Mouse (Mus musculus): Measurements from ENCODE around the gene 3110082I17Rik.
A peak's percentile ranks its signal among the peaks of the same experiment; 100 is the strongest.

The 3110082I17Rik gene

DNA sequence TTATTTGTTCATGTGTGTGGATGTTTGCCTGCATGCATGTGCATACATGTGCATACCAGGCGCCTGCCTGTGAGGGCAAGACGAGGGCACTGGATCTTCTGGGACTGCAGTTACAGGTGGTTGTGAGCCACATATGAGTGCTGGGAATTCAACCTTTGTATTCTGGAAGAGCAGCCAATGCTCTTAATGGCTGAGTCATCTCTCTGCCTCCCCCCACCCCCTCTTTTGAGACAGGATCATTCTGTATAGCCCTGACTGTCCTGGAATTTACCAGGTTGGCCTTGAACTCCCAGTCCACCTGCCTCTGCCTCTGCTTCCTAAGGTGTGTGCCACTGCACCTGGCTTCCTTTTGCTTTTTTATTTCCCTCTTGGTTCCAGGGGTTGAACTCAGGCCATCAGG is 85.5 kb downstream of the 3110082I17Rik start:
- DNase-seq: no peak

DNA sequence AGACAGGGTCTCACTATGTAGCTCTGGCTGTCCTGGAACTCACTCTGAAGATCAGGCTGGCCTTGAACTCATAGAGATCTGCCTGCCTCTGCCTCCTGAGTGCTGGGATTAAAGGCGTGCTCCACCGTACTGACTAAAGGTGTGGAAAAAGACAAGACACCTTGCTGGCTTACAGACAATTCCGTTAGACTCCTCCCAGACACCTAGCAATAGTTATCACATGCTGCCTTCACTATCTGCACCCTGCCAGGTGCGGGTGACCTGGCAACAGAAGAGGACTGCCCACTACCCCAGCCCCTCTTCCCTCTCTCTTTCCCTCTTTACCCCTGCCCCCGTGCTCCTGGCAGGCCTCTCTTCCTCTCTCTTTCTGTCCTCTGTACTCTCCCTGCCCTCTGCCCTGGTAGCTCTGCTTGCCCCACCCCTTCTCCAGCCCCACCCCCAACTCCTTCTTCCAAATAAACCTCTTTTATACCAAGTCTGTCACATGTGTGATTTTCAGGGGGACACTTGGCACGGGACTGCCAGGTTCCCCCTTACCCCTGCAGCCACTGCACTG is 86.4 kb downstream of the 3110082I17Rik start:
- no peak for DNase-seq

DNA sequence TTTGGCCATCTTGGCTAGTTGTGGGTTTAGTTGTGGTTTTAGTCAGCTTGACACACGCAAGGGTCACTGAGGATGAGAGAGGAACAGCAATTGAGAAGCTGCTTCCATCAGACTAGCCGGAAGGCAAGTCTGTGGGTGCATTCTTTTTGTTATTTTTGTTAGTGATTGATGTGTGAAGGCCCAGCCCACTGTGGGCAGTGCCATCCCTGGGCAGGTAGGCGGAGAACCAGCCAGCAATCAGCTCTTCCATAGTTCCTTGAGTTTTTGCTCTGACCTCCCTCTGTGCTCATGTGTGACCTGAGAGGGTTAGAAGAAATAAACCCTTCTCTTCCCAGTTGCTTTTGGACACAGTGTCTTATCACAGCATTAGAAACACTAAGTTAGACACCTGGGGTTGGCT is 87.2 kb downstream of the 3110082I17Rik start:
- DNase-seq: no peak

DNA sequence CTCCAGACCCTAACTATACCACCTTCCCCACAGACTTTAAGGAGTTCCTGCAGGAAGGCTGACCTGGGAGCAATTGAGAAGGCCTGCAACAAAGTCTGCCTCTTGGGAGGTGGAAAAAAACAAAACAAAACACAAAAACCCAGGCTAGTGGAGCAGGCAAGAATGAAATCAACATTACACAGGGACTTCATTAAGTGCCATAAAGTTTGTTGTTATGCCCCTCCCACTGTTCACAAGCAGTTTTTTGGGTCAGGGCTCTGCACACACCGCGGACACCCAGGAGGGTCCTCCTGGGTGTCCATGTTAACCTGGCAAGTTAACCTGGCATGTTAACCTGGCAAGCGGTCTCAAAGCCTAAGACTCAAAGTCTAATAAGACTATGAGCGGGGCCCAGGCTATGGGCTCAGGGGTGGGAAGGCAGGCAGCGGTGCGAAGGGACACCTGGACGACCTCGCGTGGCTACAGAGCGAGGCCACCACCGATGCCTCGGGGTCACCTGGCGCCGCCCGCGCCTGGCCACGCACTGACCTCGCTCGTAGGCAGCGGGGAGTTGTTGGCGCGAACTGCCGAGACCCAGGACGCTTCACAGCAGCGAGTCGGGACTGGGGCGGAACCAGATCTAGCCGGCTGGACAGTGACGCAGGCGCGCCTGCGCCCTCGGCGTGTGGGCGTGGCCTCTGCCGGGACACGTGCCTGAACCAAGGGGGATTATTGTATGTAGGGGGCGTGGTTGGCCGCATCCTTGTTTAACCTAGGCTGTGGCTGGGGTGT is 88.5 kb downstream of the 3110082I17Rik start:
- DNase-seq: peak; percentile 96 to 97

DNA sequence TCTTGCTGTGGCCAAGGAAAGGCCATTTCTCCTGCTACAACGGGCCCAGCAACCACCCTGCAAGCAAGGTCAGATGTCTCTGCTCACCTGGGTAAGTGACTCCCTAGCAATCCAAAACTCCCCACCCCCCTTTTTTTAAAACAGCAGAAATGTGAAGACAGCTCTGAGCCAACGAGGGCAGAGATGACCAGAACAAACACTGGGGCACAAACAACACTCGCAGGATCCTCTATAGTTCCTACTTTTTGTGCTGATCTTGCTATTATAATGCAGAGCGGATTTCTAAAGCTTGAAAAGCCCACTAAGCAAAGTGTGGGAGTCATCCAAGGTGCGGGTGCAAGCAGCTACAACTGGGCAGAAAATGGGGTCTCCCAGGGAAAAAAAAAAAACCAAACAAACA is 89.2 kb downstream of the 3110082I17Rik start:
- no peak for DNase-seq

DNA sequence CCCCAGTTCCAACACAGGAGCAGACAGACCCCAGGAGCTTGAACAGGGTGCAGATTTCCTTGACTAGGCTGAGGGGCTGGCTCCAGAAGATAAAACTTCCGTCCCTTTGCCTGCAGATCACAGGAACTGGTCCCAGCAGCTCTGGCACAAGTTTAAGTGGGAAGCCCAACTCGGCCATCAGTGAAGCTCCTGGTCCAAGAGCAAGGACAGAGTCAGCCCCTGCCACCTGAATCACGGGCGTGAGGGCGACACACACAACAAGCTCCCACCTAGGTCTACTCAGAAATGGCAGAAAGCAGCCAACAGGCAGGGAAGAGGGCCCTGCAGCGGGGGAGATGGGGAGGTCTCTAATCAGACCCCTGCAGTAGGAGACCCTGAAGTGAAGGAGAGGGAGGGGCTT is 90.0 kb downstream of the 3110082I17Rik start:
- no peak for DNase-seq

DNA sequence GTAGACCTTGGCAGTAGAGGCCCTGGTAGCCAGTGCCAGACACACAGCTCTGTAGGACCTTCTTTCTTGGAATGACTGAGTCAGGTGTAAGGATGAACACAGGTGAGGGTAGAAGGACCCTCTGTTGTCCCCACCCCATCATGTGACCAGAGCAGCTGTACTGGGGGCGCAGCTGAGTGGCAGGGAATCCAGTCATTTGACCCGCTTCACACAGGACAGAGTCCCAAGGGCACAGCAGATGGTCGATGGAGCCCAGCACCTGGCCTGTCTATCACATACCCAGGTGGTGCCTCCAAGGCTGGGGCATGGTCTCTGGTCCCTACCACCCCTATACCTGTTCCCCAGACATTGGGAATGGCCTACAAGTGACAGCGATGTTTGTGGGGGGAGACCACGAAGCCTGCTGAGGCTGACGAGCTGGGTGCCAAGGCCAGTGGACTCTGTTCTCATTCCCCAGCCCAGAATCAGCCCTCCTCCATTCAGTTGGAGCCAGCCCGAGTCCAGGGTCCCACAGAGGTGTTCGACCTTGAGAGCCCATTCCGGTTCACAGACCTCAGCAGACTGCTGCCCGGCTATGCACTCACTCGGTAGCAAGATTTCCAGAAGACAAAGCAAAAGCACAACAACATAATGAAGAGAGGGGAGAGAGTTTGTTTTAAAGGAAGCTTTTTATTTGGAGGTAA is 91.5 kb downstream of the 3110082I17Rik start:
- peak in 1 of 2 experiments; percentile 71 for DNase-seq

DNA sequence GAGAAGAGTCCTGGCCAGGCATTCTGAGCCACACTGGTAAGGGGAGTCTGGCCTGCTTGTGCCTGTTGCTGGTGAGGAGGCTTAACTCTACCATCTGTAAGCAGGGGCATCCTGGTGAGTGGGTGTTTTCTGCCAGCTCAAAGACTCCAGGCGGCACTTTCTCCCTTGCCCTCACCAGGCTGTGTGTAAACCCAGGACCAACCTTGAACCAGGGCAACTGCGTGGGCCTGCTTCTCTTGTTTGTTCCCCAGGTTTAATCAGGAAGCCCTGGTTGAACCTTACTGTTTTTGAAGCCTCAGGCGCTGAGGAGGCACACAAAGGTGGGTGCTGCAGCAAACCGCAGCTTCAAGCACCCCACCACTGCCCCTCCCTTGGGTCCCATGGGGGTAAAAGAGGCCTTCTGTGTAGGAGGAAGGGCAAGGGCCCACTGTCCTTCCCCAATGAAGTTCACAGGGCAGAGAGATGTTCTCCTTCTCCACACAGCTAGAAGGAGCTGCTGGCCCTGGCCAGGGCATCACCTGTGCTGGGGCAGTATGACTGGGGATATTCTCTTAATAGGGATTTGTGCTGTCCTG is 92.4 kb downstream of the 3110082I17Rik start:
- no peak for DNase-seq

DNA sequence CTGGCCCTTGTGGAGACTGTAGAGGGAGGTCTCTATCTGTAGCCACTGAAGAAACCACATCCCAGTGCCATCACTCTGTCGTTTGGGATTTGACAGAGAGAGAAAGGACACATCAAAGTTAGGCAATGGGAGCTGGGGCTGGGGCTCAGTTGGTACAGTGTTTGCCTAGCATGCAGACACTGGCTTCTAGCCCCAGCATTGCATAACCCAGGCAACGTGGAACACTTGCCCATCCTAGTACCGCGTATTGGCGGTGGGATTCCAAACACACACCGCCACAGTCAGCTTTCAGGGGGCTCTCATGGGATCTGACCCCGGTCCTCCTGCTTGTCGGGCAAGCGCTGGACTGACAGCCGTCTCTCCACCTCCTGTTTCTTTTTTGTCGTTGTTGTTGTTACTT is 93.8 kb downstream of the 3110082I17Rik start:
- no peak for DNase-seq

DNA sequence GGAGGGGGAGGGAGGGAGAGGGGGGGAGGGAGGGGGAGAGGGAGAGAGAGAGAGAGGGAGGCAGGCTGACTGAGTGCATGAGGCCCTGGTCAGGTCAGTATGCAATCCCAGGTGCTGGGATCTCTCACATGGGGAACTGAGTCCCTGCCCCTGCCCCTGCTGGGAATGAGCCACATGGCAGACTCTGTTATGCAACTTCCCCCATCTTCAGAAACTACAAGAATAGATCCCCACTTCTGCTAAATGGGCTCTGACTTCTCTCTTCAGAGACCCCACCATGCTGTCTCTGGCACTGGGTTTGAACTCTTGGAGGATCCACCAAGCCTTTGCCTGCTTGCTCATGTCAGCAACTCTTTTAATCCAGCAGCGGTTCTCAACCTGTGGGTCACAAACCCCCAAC is 94.5 kb downstream of the 3110082I17Rik start:
- no peak for DNase-seq

DNA sequence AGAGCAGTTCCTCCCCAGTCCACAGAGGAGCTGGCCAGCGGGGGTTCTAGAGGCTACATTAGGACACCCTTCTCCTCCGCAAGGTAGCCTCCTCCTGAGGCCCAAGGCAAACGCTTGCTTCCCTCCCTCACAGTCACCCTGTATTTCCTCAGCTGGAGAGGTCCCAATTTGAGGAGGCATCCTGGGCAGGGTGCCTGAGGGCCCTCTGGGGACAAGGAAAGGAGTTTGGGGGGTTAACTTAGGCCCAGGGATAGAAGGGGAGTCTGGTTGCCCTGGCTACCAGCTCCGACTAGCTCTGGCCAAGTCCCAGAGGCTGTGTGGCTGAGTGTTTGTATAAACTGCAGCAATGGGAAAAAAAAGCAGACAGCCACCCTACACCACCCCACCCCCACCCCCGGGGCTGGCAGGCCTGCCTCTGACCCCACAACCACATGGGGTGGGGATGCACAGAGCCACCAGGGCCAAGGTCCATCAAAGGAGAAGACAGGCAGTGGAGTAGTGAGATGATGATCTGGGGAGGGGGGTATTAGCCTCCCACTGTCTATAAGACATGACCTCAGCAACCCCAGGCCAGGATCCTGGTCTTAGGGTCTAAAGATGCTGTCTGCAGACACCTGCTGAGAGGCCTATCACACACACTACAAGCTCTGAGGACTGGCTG is 95.3 kb downstream of the 3110082I17Rik start:
- peak in 1 of 2 experiments; percentile 61 for DNase-seq

DNA sequence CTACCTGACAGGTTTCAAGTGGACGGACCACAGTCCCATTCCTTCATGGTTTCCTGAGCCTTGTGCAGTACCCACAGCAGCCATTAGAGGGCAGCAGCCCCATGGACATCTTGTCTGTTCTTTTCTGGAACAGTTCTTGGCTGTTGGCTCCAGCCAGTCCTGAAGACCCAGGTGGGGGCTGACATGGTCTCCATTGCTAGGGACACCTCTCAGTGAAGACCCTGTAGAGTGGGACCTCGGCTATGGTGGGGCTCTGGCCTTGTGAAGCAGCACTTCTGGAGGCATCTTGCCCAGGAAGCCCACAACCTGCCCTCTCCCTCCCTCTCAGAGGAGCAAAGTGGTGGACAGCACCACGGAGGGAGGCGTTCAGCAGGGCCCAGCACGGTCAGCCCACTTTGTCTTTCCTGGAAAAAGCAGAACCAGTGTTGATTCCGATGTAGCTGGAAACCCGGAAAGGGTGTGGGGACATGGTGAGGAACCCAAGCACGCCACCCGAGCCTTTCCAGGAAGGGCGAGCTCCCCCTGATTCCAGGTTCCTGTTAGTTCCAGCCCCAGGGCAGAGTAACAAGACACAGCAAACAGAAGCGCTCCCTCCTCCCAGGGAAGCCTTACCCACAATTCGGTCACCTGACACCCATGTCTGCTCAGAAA is 95.9 kb downstream of the 3110082I17Rik start:
- DNase-seq: peak; percentile 94 to 95

DNA sequence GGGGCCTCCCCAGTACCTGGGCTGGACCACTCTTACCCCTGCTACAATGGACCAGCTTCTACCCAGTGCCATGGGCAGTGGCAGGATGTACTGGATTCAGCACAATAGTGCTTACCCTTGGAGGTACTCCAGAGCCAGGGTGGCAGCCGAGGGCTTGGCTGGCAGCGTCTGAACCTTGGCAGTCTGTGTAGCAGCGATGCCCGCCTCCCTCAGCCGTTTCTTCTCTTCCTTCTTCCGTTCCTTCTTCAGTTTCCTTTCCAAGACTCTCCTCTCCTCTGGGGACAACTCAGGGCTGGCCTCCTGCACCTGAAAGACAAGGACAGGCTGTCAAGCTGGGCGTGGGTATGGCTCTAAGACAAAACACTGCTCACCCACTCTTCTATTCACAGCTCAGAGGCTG is 96.5 kb downstream of the 3110082I17Rik start:
- DNase-seq: peak in 1 of 2 experiments; percentile 10

DNA sequence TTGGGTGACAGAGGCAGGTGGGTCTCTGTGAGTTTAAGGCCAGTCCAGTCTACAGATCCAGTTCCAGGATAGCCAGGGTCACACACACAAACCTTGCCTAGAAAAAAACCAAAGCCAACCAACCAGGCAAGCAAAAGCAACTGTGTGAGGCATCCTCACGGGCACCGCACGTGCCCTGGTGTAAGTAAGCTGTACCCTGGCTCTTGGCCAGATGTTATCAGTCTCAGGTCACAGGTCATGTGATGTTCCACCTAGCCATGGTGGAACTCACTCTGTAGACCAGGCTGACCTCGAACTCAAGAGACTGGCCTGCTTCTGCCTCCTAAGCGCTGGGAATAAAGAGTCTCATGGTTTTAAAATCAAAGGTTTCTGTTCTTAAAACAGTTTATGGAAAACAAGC is 101.1 kb downstream of the 3110082I17Rik start:
- no peak for DNase-seq

DNA sequence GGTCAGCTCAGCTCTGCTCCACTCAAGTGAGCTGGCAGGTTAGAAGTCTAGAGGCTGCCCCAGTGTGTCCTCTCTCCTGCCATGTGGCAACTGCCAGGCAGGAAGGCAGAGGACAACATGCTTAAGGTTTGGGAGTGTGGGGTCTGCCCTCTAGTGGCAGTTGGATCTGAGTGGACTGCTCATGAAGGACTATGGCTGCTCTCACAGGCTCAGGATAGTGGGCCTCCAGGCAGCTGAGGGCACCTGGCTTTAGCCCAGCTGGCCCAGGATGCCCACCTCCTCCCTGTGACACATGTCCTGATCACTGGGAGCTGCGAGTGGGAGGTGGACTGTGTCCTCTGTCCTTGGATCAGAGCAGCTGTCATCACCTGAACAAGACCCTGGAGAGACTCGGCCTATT is 101.7 kb downstream of the 3110082I17Rik start:
- DNase-seq: peak; percentile 66 to 77

DNA sequence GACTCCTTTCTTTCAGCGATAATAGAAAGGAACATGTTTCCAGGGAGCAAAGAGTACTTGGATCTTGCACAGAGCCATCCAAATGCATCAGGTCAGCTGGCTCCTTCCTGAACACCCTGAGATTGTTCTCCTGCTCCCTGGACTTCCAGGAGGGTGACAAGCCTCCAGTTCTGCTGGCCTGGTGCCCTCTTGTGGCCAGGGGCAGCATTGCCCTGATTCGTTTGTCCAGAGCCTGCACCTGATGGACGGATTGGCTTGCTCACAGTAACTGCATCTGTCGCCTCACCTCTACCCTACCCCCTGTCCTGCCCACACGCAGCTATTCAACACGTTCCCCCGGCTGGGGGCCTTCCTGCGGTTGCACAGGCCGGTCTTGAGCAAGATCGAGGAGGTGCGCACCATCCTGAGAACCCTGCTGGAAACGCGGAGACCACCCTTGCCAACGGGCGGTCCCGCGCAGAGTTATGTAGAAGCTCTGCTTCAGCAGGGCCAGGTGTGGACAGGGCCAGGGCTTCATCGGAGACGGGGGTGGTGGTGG is 105.0 kb downstream of the 3110082I17Rik start:
- DNase-seq: peak; percentile 93

DNA sequence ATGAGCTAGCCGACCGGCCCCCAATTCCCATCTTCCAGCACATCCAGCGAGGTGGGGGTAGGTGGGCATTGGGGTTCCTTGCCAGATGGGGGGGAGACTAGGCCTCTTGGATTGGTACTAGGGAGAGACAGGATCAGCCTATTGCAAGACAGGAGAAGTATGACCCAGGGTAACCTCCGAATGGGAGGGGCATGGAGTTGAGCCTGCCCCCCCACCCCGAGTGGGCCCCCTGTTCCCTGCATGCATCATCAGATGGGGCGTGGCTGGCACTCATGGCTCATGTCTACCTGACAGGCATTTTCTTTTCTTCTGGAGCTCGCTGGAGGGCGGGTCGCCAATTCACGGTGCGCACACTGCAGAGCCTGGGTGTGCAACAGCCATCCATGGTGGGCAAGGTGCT is 106.4 kb downstream of the 3110082I17Rik start:
- DNase-seq: no peak

DNA sequence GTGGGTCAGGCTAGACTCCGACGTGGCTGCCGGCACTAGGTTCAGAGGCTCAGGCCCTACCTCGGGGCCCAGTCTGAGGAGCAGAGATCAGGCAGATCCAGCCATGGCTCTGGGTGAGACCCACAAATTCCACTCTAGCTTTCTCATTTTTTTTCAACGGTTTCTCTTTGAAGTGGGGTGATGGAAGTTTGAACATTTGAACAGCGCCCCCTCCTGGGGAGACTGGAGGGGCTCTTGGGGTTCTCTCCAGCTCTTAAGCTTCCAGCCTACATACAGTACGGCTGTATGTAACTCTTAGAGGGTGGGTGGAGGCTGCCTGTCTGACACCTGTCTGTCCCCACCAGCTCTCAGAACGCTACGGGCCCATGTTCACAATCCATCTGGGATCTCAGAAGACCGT is 106.8 kb downstream of the 3110082I17Rik start:
- DNase-seq: peak; percentile 58 to 70

DNA sequence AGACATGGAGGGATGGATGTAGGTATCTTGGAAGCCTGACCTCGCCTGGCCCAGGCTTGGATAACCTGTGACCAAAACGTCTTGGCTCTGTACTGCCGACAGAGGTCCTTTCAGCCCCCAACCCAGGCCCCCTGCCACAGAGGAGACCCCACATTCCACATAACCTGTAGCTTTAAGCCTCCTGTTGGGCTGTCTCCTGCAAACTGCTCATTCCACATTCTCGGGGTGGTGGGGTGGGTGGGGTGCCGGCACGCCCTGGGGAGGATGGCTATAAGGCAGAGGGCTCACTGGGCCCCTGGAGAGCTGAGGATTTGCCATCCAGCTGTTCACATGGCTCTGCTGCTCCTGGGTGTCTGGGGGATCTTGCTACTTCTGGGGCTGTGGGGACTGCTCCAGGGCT is 108.0 kb downstream of the 3110082I17Rik start, which contains the start of gene Cyp2w1:
Gene Cyp2w1, plus strand, starts transcription at position 301 of the 400 bp plus-strand sequence.
- no peak for DNase-seq

DNA sequence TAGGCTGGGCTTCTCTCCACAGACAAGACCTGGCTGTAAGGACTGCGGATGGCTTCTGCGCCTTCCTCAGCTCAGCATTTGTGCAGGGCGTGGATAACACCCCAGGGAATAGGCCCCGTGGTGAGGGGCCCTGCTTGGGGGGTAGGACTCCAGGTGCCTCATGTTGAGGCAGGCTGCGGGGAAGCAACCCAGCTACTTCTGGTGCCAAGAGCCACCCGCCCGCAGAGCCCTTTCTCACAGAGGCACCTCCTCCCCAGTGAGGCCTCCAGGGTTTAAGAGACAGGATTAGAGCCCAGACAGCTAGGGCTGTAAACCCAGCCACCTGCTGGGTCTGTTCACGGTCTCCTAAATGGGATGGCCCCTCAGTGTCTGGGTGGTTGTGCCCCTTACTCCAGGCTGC is 108.7 kb downstream of the 3110082I17Rik start:
- no peak for DNase-seq

DNA sequence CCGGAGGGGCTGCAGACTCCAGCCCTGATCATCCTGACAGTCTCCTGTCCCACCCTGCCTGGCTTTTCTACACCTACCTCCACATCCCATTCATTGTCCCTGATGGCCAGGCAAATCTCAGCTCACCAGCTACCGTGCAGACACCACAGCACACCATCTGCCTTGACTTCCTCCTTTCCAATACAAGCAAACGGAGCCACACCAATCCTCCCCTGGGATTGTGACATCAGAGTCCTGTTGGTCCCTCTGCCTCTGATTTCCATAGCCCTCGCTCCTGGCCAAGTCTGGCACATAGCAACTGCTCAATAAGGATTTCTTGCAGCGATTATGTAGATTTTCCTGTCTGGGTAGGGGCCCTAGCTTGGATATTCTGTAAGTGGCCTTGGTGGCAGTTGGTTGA is 109.2 kb downstream of the 3110082I17Rik start, which contains the start of gene Cox19:
Gene Cox19, minus strand, starts transcription at position 285 of the 400 bp plus-strand sequence.
- DNase-seq: no peak

DNA sequence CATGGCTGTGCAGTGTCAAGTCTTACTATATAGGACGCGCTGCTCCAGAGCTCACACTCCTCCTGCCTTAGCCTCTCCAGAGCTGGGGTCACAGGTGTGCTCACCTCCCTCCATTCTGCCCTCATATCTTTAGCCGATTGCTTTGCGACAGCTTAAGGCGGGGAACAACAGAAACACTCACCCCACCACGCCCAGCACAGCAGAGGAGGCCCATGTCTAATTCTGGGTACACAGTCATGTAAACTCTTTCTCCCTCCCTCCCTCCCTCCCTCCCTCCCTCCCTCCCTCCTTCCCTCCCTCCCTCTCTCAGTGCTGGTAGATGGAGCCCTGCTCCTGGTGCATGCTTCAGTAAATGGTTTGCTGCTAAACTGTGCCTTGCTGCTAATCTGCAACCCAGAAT is 110.6 kb downstream of the 3110082I17Rik start:
- no peak for DNase-seq

All from kidney, postnatal 4 days (tissue).